ENCODE assay signal across 14 mouse cellular contexts in the genomic region with DNA sequence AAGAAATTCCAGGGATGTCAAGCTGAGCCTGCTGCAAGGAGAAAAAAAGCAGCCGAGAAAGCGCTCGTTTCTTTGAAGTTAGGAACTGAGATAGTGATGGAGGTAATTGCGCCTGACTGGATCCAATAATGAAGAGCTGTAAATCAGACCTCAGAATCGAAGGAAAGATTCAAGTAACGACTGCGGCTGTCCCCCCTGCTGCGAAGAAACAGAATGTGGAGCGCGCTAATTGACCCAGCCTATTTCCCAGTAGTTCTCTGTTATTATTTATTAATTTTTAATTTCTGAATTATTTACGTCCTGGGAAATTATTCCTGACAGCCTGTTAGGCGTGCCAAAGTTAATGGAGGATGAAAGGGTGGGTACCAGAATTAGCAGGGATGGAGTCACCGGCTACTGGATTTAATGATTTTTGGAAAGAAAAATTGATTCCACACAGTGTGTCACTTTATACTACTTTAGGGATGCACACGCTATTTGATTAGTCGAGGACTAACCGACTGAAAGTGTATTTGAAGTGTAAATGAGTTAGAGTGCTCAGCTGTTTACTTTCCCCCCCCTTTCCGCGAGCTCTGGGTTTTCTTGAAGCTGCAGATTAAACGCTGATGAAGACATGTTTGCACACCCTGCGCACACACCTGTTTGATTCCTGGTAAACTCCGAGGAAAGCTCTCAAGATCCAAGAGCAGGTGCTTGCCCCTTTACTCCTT. TPM values are rescaled to one million over a fixed set of nuclear protein-coding genes. Genes with fewer than 3 reads are reported as not detected.
DNase-seq lines count a peak whose midpoint lies in the region; ATAC-seq and TF ChIP-seq lines count a peak whose summit lies in the region.
"Had no signal": no experiment of that assay in that cellular context is flagged by ENCODE, and none has a peak within 500 bp of the region (broad histone marks: within the 10 kb centered on the region; RNA-seq: fewer than 3 reads in every experiment).

No protein-coding gene starts in this region.

- 0 out of 2 replicates have a peak overlapping the region, but pooled peaks have one; percentile 12 for H3K4me2 ChIP-seq in lung, embryonic 14.5 days
- H3K4me2 ChIP-seq in forebrain, embryonic 13.5 days = peak overlapping the region; percentile 24
- no peak overlapping the region for H3K4me2 ChIP-seq in midbrain, embryonic 12.5 days (replicated peaks)
- H3K4me2 ChIP-seq in stomach, embryonic 15.5 days = no peak overlapping the region
- H3K4me2 ChIP-seq: heart, embryonic 13.5 days had no signal

- H3K4me3 ChIP-seq in lung, embryonic 14.5 days (ENCODE audit: low read depth, low read length) = no peak overlapping the region
- H3K4me3 ChIP-seq in forebrain, embryonic 13.5 days = no peak overlapping the region
- H3K4me3 ChIP-seq in midbrain, embryonic 12.5 days = no peak overlapping the region
- H3K4me3 ChIP-seq in stomach, embryonic 15.5 days (replicated peaks) = no peak overlapping the region
- H3K4me3 ChIP-seq: erythroblast, embryonic 14.5 days; heart, embryonic 13.5 days had no signal

- H3K4me1 ChIP-seq in lung, embryonic 14.5 days (ENCODE audit: insufficient read depth) = no peaks in the 10 kb centered on the region
- H3K4me1 ChIP-seq in forebrain, embryonic 13.5 days = peaks cover 17% of the 10 kb centered on the region
- peaks cover 11% of the 10 kb centered on the region for H3K4me1 ChIP-seq in midbrain, embryonic 12.5 days
- H3K4me1 ChIP-seq in stomach, embryonic 15.5 days = no peaks in the 10 kb centered on the region
- H3K4me1 ChIP-seq: heart, embryonic 13.5 days had no signal

- WGBS in lung, embryonic 14.5 days = 37% methylated on average over 21 of the region's 21 CpGs
- WGBS in forebrain, embryonic 13.5 days = 21% methylated on average over 21 of the region's 21 CpGs
- 49% methylated on average over 21 of the region's 21 CpGs for WGBS in midbrain, embryonic 12.5 days
- 31% methylated on average over 21 of the region's 21 CpGs for WGBS in stomach, embryonic 15.5 days

- no peaks in the 10 kb centered on the region for H3K36me3 ChIP-seq in lung, embryonic 14.5 days (ENCODE audit: insufficient read depth)
- H3K36me3 ChIP-seq in forebrain, embryonic 13.5 days (ENCODE audit: poor library complexity, severe bottlenecking) = no peaks in the 10 kb centered on the region
- H3K36me3 ChIP-seq in midbrain, embryonic 12.5 days = no peaks in the 10 kb centered on the region
- no peaks in the 10 kb centered on the region for H3K36me3 ChIP-seq in stomach, embryonic 15.5 days
- H3K36me3 ChIP-seq: heart, embryonic 13.5 days had no signal

- H3K27ac ChIP-seq in lung, embryonic 14.5 days (ENCODE audit: low read depth) = no peak overlapping the region
- H3K27ac ChIP-seq in forebrain, embryonic 13.5 days = no peak overlapping the region
- H3K27ac ChIP-seq in midbrain, embryonic 12.5 days (replicated peaks) = no peak overlapping the region
- no peak overlapping the region for H3K27ac ChIP-seq in stomach, embryonic 15.5 days
- H3K27ac ChIP-seq: heart, embryonic 13.5 days had no signal

- no peak overlapping the region for H3K9ac ChIP-seq in lung, embryonic 14.5 days
- no peak overlapping the region; the same call in 1 of the 2 replicates for H3K9ac ChIP-seq in forebrain, embryonic 13.5 days
- no peak overlapping the region for H3K9ac ChIP-seq in midbrain, embryonic 12.5 days (replicated peaks)
- H3K9ac ChIP-seq in stomach, embryonic 15.5 days = no peak overlapping the region
- H3K9ac ChIP-seq: heart, embryonic 13.5 days had no signal

- no peaks in the 10 kb centered on the region for H3K9me3 ChIP-seq in lung, embryonic 14.5 days (ENCODE audit: low read depth, low read length)
- no peaks in the 10 kb centered on the region for H3K9me3 ChIP-seq in forebrain, embryonic 13.5 days (replicated peaks)
- no peaks in the 10 kb centered on the region for H3K9me3 ChIP-seq in midbrain, embryonic 12.5 days
- H3K9me3 ChIP-seq in stomach, embryonic 15.5 days = no peaks in the 10 kb centered on the region
- H3K9me3 ChIP-seq: heart, embryonic 13.5 days had no signal

- TF ChIP-seq CTCF in lung, embryonic 14.5 days (IDR thresholded peaks at IDR 0.05; ENCODE audit: low read depth) = no peak

- peak; percentile 35; the same call in 1 of the 2 replicates for ATAC-seq in lung, embryonic 14.5 days (ENCODE audit: insufficient read depth)
- peak; percentile 16; the same call in 1 of the 2 replicates for ATAC-seq in forebrain, embryonic 13.5 days
- peak; percentile 74 for ATAC-seq in midbrain, embryonic 12.5 days (ENCODE audit: low FRiP score, low read depth)
- 0 out of 2 replicates have a peak, but pooled peaks have one; percentile 39 for ATAC-seq in stomach, embryonic 15.5 days (ENCODE audit: insufficient read depth, low FRiP score, low read depth)
- ATAC-seq: CD4-positive, CD25-positive, alpha-beta regulatory T cell, adult 4 months had no signal

- no peaks in the 10 kb centered on the region for H3K27me3 ChIP-seq in lung, embryonic 14.5 days (ENCODE audit: insufficient read depth, low read length)
- H3K27me3 ChIP-seq in forebrain, embryonic 13.5 days = no peaks in the 10 kb centered on the region
- no peaks in the 10 kb centered on the region for H3K27me3 ChIP-seq in midbrain, embryonic 12.5 days
- H3K27me3 ChIP-seq in stomach, embryonic 15.5 days (replicated peaks) = no peaks in the 10 kb centered on the region

- DNase-seq in lung, embryonic 14.5 days = no peak
- no peak for DNase-seq in lung, postnatal 36 days
- no peak for DNase-seq in urinary bladder, postnatal 36 days (ENCODE audit: low spot score in 2 of 2)
- no peak for DNase-seq in adrenal gland, adult 18-20 months (ENCODE audit: low spot score in 2 of 2)
- DNase-seq: adrenal gland, adult 2 months; gastrocnemius, postnatal 10 days; kidney, adult 11 months; lung, postnatal 4 days had no signal

RNA-seq across cellular contexts. Expression of gene Rpl34, which starts 7.6 kb away (rescaled TPM):
- 1,090 and 1,134 TPM in 2 replicates for polyA plus RNA-seq in lung, embryonic 14.5 days (2014; fragmentation: Nextera tagmentation; extraction: Ambion mirVana)
- 732 and 770 TPM in 2 replicates for polyA plus RNA-seq in forebrain, embryonic 13.5 days (2015; fragmentation: Nextera tagmentation; extraction: Ambion mirVana)
- 603 and 631 TPM in 2 replicates for polyA plus RNA-seq in midbrain, embryonic 12.5 days (2016; fragmentation: Nextera tagmentation; extraction: Ambion mirVana)
- polyA plus RNA-seq in stomach, embryonic 15.5 days (2015; fragmentation: Nextera tagmentation; extraction: Ambion mirVana) = 843 and 874 TPM in 2 replicates
- 100 to 1,000 TPM; 642 to 733 TPM for total RNA-seq in adrenal gland, adult 18-20 months (2021)

RNA-seq across cellular contexts. Expression of gene Ostc, which starts 28.6 kb away (rescaled TPM):
- 401 and 409 TPM in 2 replicates for polyA plus RNA-seq in lung, embryonic 14.5 days (2014; fragmentation: Nextera tagmentation; extraction: Ambion mirVana)
- polyA plus RNA-seq in forebrain, embryonic 13.5 days (2015; fragmentation: Nextera tagmentation; extraction: Ambion mirVana) = 281 and 290 TPM in 2 replicates
- 250 and 259 TPM in 2 replicates for polyA plus RNA-seq in midbrain, embryonic 12.5 days (2016; fragmentation: Nextera tagmentation; extraction: Ambion mirVana)
- polyA plus RNA-seq in stomach, embryonic 15.5 days (2015; fragmentation: Nextera tagmentation; extraction: Ambion mirVana) = 423 and 433 TPM in 2 replicates
- total RNA-seq in adrenal gland, adult 18-20 months (2021) = 10 to 100 TPM; 82.5 to 89.6 TPM

Comparison
In these comparisons a context has a peak if more than half of its experiments do, and no peak if none do; other contexts are left out.
1. ATAC-seq: peak in every context shown above with its lines; median percentile 74 in midbrain, embryonic 12.5 days; 39 in stomach, embryonic 15.5 days; 35 in lung, embryonic 14.5 days; 16 in forebrain, embryonic 13.5 days.
2. H3K4me2 ChIP-seq: peak in lung, embryonic 14.5 days (single experiment) and forebrain, embryonic 13.5 days (single experiment); none in midbrain, embryonic 12.5 days (single experiment) and stomach, embryonic 15.5 days (single experiment).